Mouse (Mus musculus) embryo, embryonic 10 days (tissue): Measurements from ENCODE around the gene Tenm2.
A peak's percentile ranks its signal among the peaks of the same experiment; 100 is the strongest.

Experiments
- DNase-seq: peaks from one replicate; pipeline ENCODE4 v3.0.0-alpha.2; 2015; ENCODE audit warnings: low spot score

The Tenm2 gene

GRCm38 (mm10) chr11:37235914-37236600 lies at the start of gene Tenm2:
TSS of gene Tenm2 (minus strand) at chr11:37235964.
- DNase-seq = peak; percentile 80

GRCm38 (mm10) chr11:37285186-37285585 lies 49.4 kb upstream of the Tenm2 start:
- no peak for DNase-seq

GRCm38 (mm10) chr11:37248796-37249195 lies 13.0 kb upstream of the Tenm2 start:
- DNase-seq = no peak

- no peak for DNase-seq
Measured at GRCm38 (mm10) chr11:37237096-37237725, 1.4 kb upstream of the Tenm2 start.

GRCm38 (mm10) chr11:37236601-37237083 lies 878 bp upstream of the Tenm2 start:
- peak; percentile 74 for DNase-seq

GRCm38 (mm10) chr11:37235021-37235795 lies 556 bp downstream of the Tenm2 start:
- peak; percentile 14 for DNase-seq

- DNase-seq = no peak
Measured at GRCm38 (mm10) chr11:37227404-37227803, 8.4 kb downstream of the Tenm2 start.

- no peak for DNase-seq
Measured at GRCm38 (mm10) chr11:37226943-37227342, 8.8 kb downstream of the Tenm2 start.

GRCm38 (mm10) chr11:37222737-37223136 lies 13.0 kb downstream of the Tenm2 start:
- DNase-seq = no peak

- DNase-seq = no peak
Measured at GRCm38 (mm10) chr11:37222056-37222455, 13.7 kb downstream of the Tenm2 start.

GRCm38 (mm10) chr11:37220921-37221320 lies 14.8 kb downstream of the Tenm2 start:
- DNase-seq = no peak

- peak; percentile 73 for DNase-seq
Measured at GRCm38 (mm10) chr11:37186132-37186531, 49.6 kb downstream of the Tenm2 start.

GRCm38 (mm10) chr11:37177426-37177825 lies 58.3 kb downstream of the Tenm2 start:
- DNase-seq = no peak

GRCm38 (mm10) chr11:37153933-37154880 lies 81.6 kb downstream of the Tenm2 start:
- peak; percentile 30 for DNase-seq

- no peak for DNase-seq
Measured at GRCm38 (mm10) chr11:37153382-37153781, 82.4 kb downstream of the Tenm2 start.

GRCm38 (mm10) chr11:37150011-37150410 lies 85.8 kb downstream of the Tenm2 start:
- no peak for DNase-seq

- DNase-seq = no peak
Measured at GRCm38 (mm10) chr11:37143996-37144395, 91.8 kb downstream of the Tenm2 start.

- DNase-seq = no peak
Measured at GRCm38 (mm10) chr11:37143478-37143877, 92.3 kb downstream of the Tenm2 start.

- no peak for DNase-seq
Measured at GRCm38 (mm10) chr11:37128893-37129292, 106.9 kb downstream of the Tenm2 start.

GRCm38 (mm10) chr11:37118058-37118457 lies 117.7 kb downstream of the Tenm2 start:
- no peak for DNase-seq

- no peak for DNase-seq
Measured at GRCm38 (mm10) chr11:37115188-37115587, 120.6 kb downstream of the Tenm2 start.

- DNase-seq = no peak
Measured at GRCm38 (mm10) chr11:37107069-37107468, 128.7 kb downstream of the Tenm2 start.
